Comparison of ENCODE assay signal across 8 mouse cellular contexts in the genomic region with DNA sequence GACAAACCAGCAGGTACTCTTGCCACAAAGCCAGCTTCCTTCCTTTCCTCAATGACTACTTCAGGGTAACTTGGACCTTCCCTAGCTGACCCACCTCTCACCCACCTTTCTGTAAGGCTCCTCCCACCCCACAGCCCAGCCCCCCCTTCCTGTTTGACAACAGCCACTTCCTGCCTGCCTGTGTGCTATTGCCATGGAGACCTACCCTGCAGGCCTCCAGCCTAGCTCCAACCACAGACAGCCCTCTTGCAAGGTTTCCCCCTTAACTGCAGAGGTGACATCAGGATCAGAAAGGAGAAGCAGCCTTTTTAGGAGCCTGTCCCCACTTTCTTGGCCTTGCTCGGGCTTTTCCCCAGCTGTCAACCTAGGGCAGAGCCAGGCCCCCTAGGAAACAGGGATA. TPM values are rescaled to one million over a fixed set of nuclear protein-coding genes. Genes with fewer than 3 reads are reported as not detected.
DNase-seq lines count a peak whose midpoint lies in the region; ATAC-seq lines count a peak whose summit lies in the region.

No protein-coding gene starts in this region.

- H3K4me3 ChIP-seq in heart, embryonic 12.5 days = no peak overlapping the region
- no peak overlapping the region for H3K4me3 ChIP-seq in liver, embryonic 12.5 days

- H3K9ac ChIP-seq in heart, embryonic 12.5 days = peak overlapping the region; percentile 6; the same call in 1 of the 2 replicates
- no peak overlapping the region for H3K9ac ChIP-seq in liver, embryonic 12.5 days

- 0 out of 2 replicates have a peak overlapping the region, but pooled peaks have one; percentile 20 for H3K27ac ChIP-seq in heart, embryonic 12.5 days (ENCODE audit: poor library complexity, severe bottlenecking)
- H3K27ac ChIP-seq in liver, embryonic 12.5 days = peak overlapping the region; percentile 15; the same call in 1 of the 2 replicates

- no peak for ATAC-seq in heart, embryonic 12.5 days (ENCODE audit: insufficient number of reproducible peaks, low FRiP score)
- peak; percentile 48; the same call in 1 of the 2 replicates for ATAC-seq in liver, embryonic 12.5 days

- H3K4me1 ChIP-seq in heart, embryonic 12.5 days (replicated peaks) = peaks cover 63% of the 10 kb centered on the region
- H3K4me1 ChIP-seq in liver, embryonic 12.5 days = peaks cover 43% of the 10 kb centered on the region

- no peaks in the 10 kb centered on the region for H3K9me3 ChIP-seq in heart, embryonic 12.5 days (replicated peaks)
- H3K9me3 ChIP-seq in liver, embryonic 12.5 days (replicated peaks) = no peaks in the 10 kb centered on the region

- peaks cover 76% of the 10 kb centered on the region for H3K36me3 ChIP-seq in heart, embryonic 12.5 days
- peaks cover 74% of the 10 kb centered on the region for H3K36me3 ChIP-seq in liver, embryonic 12.5 days

- DNase-seq in heart, postnatal 4 days = no peak
- DNase-seq in MEL-GATA-1-ER (ENCODE audit: extremely low read depth, low read depth) = peak; percentile 26
- DNase-seq in spleen, postnatal 36 days (ENCODE audit: low spot score in 2 of 2) = peak; percentile 69 to 70
- no peak for DNase-seq in right cerebral cortex, postnatal 25 days
- DNase-seq in right cerebral cortex, adult 18-20 months = no peak
- no peak for DNase-seq in ovary, postnatal 10 days (ENCODE audit: low spot score)

- H3K4me2 ChIP-seq in heart, embryonic 12.5 days = 0 out of 2 replicates have a peak overlapping the region, but pooled peaks have one; percentile 2
- H3K4me2 ChIP-seq in liver, embryonic 12.5 days = no peak overlapping the region

- H3K27me3 ChIP-seq in heart, embryonic 12.5 days (replicated peaks) = no peaks in the 10 kb centered on the region
- no peaks in the 10 kb centered on the region for H3K27me3 ChIP-seq in liver, embryonic 12.5 days (replicated peaks)

- 70% methylated on average over 1 of the region's 1 CpGs for WGBS in heart, embryonic 12.5 days
- WGBS in liver, embryonic 12.5 days (ENCODE audit: insufficient replicate concordance) = 50% methylated on average over 1 of the region's 1 CpGs

RNA-seq across cellular contexts. Expression of gene Camk2g, which starts 8.7 kb away (rescaled TPM):
- 65.4 and 69.5 TPM in 2 replicates for polyA plus RNA-seq in heart, embryonic 12.5 days (2016; fragmentation: Nextera tagmentation; extraction: Ambion mirVana)
- 10 to 100 TPM; 58.3 to 65.2 TPM for total RNA-seq in heart, postnatal 4 days (2021)
- 13.2 and 15.6 TPM in 2 replicates for polyA plus RNA-seq in liver, embryonic 12.5 days (2016; fragmentation: Nextera tagmentation; extraction: Ambion mirVana)

RNA-seq across cellular contexts. Expression of gene Ndst2, which starts 50.9 kb away (rescaled TPM):
- polyA plus RNA-seq in heart, embryonic 12.5 days (2016; fragmentation: Nextera tagmentation; extraction: Ambion mirVana) = 17.9 and 18.8 TPM in 2 replicates
- total RNA-seq in heart, postnatal 4 days (2021) = 10 to 100 TPM; 18.2 to 18.3 TPM
- 22.4 and 24.9 TPM in 2 replicates for polyA plus RNA-seq in liver, embryonic 12.5 days (2016; fragmentation: Nextera tagmentation; extraction: Ambion mirVana)

RNA-seq across cellular contexts. Expression of gene Plau, which starts 51.2 kb away (rescaled TPM):
- polyA plus RNA-seq in heart, embryonic 12.5 days (2016; fragmentation: Nextera tagmentation; extraction: Ambion mirVana) = 0.77 and 1.1 TPM in 2 replicates
- 10 to 100 TPM; 11.1 to 11.9 TPM for total RNA-seq in heart, postnatal 4 days (2021)
- 0.49 TPM in 2 replicates for polyA plus RNA-seq in liver, embryonic 12.5 days (2016; fragmentation: Nextera tagmentation; extraction: Ambion mirVana)

Comparison
In these comparisons a context has a peak if more than half of its experiments do, and no peak if none do; other contexts are left out.
1. DNase-seq: peak in MEL-GATA-1-ER (single experiment) and spleen, postnatal 36 days (2 of 2); none in heart, postnatal 4 days (single experiment), right cerebral cortex, postnatal 25 days (single experiment), right cerebral cortex, adult 18-20 months (single experiment) and ovary, postnatal 10 days (single experiment).